Mouse (Mus musculus): ENCODE data around the gene Cdk12.

The Cdk12 gene

GRCm38 (mm10) chr11:98313790-98314323 lies 111.0 kb downstream of the Cdk12 start:
- DNase-seq (ENCODE audit: low read depth, low spot score): no peak

- no peak for DNase-seq (ENCODE audit: low read depth, low spot score)
Observed at GRCm38 (mm10) chr11:98317479-98317878, 114.6 kb downstream of the Cdk12 start.

GRCm38 (mm10) chr11:98318421-98319116 lies 115.7 kb downstream of the Cdk12 start:
- DNase-seq (ENCODE audit: low read depth, low spot score): no peak

- no peak for DNase-seq (ENCODE audit: low read depth, low spot score)
Observed at GRCm38 (mm10) chr11:98319120-98319519, 116.3 kb downstream of the Cdk12 start.

GRCm38 (mm10) chr11:98319544-98319943 lies 116.7 kb downstream of the Cdk12 start:
- no peak for DNase-seq (ENCODE audit: low read depth, low spot score)

- DNase-seq (ENCODE audit: low read depth, low spot score): no peak
Observed at GRCm38 (mm10) chr11:98319944-98320343, 117.1 kb downstream of the Cdk12 start.

GRCm38 (mm10) chr11:98320381-98320780 lies 117.5 kb downstream of the Cdk12 start:
- DNase-seq (ENCODE audit: low read depth, low spot score): no peak

GRCm38 (mm10) chr11:98320806-98321676 lies 118.2 kb downstream of the Cdk12 start:
- no peak for DNase-seq (ENCODE audit: low read depth, low spot score)

- no peak for DNase-seq (ENCODE audit: low read depth, low spot score)
Observed at GRCm38 (mm10) chr11:98321677-98322003, 118.8 kb downstream of the Cdk12 start.

DNA sequence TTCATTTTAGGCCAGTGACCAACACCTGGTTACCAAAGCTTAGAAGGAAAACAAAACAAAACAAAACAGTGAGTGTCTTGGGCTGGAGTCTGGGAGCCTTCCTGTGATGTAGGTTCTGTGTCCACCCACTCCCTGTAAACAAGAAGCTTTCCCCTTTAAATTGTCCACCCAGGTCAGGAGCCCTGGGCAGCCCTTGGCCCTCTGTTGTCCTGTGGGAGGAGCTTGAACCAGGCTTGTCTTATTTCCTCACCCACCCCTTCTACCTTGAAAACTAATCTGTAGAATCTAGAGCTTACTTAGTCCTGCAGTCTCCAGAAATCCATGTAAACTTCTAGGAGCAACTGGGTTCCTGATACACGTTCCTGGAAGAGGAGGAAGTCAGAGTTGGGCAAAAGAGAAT lies 119.3 kb downstream of the Cdk12 start:
- no peak for DNase-seq (ENCODE audit: low read depth, low spot score)

DNA sequence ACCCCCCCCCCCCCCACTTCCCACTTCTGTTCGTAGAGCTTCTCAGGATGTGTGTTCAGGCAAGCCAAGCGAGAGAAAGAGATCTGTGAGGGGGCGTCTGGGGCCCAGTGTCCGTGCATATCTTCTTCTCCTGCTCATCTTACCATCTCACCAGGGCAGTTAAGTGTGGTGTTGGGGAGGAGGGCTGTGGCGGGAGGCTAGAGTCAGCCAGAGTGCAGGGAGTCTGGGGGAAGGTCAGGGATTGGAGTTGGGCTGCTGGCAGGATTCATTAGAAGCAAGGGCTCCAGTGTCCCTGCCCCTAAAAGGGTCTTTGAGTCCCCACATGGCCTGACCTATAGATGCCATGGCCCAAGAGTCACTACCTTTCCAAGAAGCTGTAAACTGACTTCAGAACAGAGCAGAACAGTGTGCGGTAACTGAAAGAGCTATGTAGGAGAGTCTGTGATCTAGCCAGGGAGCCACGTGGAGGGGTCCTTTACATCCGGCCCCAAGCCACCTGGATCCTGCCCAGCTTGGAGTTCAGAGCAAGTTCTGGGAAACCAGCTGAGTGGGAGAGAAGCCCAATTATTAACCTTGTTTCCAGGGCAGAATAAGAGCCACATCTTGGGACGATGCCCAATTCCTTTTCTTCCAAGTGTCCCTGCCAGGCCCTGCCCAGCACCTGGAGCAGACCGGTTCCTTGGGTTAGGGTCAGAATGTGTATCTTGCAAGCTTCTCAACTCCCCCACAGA lies 120.4 kb downstream of the Cdk12 start:
- no peak for DNase-seq (ENCODE audit: low read depth, low spot score)

DNA sequence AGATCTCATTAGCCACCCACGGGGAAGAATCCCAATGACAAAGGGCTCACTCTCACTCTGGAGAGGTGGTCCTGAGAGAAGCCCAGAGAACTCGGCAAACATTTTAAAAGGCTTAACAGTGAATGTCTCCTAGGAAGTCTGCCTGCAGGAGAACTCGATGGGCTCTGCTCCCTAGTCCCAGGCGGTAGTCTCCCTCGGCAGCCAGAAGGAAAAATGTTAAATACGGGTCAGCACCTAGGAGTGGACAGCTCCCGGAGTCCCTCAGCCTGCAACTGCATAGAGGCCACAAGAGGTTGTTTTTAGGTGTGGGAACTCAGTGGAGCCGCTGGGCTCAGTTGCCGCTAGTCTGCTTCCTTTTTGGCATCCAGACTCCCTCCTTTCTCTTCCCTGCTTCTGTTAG lies 121.1 kb downstream of the Cdk12 start:
- DNase-seq (ENCODE audit: low read depth, low spot score): no peak

DNA sequence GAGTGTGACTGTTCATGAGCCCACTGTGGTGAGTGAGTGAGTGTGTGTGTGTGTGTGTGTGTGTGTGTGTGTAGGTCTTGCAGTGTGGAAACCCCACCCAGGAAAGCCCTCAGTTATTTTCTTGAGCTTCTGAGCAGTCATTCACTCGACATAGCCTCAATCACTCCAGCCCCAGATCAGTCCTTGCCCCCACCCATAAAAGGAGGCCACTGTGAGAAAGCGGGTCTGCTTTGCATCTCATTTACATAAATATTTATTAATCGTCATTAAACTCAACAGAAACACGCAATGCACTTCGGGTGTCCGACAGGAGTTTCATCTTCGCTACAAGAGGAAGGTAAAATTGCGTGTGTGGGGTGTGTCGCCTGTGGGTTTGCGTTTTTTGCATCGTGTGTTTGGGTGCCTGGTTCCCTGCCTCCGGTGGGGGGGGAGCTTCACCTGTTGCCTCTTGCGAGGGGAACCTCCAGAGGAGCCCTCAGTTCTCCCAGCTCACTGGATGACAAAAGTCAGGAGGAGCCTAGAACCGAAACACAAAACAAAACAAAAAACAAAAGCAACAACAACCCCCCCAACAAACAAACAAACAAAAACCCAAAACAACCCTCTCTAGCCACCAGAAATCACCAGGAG lies 122.4 kb downstream of the Cdk12 start:
- DNase-seq (ENCODE audit: low read depth, low spot score): no peak

DNA sequence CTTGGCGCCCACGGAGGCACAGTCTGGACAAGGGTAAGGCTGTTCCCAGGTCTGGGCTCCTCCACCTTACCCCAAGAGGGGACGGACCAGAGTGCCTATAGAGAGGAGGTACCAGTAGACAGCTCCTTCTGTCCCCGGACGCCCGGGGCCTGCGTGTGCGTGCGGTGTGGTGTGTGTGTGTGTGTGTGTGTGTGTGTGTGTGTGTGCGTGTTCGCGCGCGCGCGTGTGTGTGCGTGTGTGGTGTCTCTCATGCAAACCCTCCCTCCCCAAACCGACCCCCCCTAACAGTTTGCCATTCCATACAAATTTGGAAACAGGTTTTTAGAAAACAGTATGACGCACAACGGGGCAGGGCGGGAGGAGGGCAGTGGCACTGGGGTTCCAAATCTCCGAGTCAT lies 123.0 kb downstream of the Cdk12 start:
- no peak for DNase-seq (ENCODE audit: low read depth, low spot score)

DNA sequence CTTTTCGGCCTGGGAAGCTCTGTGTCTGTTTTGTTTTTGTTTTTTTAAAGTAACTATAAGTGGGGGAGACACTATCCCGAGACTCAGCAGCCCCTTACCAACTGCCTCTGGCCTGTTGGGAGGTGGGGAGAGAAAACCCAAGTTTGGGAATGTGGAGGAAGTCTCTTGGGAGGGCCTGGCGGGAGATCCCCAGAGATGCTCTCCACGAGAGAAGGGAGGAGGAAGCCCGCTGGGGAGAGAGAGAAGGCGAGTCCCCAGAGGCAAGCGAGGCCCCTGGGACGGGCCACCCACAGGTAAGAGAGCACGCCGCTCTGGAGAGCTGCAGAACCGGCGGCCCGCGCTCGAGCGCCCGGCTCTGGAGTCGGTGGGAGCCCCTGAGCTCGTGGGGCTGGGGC lies 123.9 kb downstream of the Cdk12 start:
- DNase-seq (ENCODE audit: low read depth, low spot score): no peak

- no peak for DNase-seq (ENCODE audit: low read depth, low spot score)
Observed at GRCm38 (mm10) chr11:98327136-98328030, 124.5 kb downstream of the Cdk12 start.

DNA sequence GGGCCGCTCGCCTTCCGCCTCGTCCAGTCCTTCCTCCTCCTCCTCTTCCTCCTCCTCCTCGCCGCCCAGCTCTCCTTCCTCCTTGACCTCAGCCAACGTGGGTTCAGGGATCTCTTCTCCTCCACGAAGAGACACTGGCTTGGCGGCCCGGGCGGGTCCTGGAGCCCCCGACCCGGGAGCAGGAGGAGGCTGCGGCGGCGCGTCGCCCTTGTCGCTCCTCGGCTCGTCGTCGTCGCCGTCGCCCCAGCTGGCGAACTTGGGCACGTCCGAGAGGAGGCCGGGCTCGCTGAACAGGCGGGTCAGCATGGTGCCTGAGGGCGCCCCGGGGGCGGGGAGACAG lies 125.1 kb downstream of the Cdk12 start:
- DNase-seq (ENCODE audit: low read depth, low spot score): no peak
